Mouse (Mus musculus) left cerebral cortex, postnatal 4 days (tissue): ENCODE measurements at regions not wholly inside any gene's neighbourhood (a gene's known extent, or its start where the extent isn't known, plus 50 kb on each side); places are given as distances from the start of the nearest gene placed in this dataset.

Experiments used
- DNase-seq: peaks from one replicate; pipeline ENCODE4 v3.0.0-alpha.2; 2022
- intact Hi-C: fragments of 180-260 bp; cut with DNase I; formaldehyde crosslinking; loops from one replicate; pipeline ENCODE4 v1.15.1; 2025

DNA sequence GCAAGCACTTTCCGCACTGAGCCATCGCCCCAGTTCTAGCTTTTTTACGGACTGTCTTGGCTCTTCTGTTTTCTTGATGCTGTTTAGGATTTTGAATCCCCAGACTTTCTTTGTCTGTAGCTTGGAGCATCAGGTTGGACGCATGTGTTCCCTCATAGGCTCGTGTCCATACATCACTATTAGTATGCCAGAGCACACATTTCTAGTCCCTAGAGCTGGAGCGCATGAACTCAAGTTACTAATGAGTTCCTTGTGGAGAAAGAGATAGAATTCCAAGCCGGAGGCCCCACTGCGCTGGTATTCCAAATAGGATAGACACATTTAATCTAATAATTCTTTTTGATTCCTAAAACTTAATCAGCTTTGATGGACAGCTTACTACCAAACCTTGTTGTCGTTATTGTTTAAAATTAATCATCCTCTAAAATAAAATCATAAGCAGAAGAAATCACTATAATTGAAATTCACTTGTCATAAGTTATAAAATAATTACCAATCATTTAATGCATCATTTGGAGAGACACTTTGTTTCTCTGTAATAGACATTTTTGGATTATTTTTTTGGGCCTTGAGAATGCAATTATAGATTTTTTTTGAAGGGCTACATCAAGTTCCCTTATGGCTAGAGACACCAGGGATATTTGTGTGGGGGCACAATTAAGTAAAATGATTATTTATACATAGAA, 74.5 kb upstream of the Sash1 start:
- intact Hi-C loops = no loop called here

DNA sequence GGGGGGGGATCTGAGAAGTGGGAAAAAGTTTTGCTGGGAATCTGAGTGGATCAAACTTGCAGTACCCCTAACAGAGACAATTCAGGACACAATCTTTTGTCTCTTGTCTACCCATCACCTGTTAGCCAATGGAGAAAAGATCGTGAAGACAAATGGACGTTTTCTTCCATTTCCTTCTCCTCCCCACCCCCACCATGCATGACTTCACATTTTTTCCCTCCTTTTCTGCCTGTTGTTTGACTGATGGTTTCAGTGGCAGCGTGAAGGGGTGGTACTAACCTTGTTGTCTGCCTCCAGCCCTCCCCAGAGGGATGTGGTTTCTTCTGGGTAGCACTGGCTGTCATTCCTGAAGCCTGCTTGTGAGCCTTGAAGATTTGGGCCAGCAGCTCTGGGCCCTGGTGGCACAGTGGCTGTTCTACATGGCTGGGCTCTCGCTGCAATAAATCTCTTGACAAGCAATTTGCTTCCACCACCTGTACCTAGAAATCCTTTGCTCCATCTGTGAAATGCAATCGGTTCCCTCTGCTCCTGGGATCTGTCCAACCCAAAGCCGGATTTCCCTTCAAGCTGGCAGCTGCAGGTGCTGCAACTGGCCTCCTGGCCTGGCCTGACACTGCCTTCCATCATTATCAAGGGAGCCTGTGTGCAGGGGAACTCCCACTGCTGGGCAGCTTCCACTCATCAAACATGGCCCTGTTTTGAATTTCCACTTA, 69.8 kb upstream of the Sash1 start:
- DNase-seq = peak; percentile 63
- intact Hi-C loops = no loop called here

More for the DNA sequence above, 74.5 kb upstream of the Sash1 start:
- no peak for DNase-seq

DNA sequence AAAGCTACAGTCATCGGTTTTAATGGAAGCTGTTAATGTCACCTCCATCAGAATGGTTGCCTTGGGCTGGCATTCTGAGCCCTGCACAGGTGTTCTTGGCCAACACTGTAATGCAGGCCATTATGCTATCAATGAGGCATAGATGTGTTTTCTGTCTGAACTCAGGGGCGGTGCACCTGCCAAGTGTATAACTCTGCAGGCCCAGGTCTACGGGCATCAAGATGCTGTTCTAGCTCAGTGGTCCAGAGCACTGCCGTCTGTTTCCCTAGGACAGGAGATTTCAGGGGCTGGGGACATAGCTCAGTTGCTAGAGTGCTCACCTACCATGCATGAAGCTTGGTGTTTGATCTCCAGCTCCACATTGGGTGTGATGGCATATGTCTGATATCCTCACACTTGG, 68.1 kb upstream of the Sash1 start:
- DNase-seq = no peak
- intact Hi-C loops = no loop called here

GRCm38 (mm10) chr10:8952922-8953321, 67.1 kb upstream of the Sash1 start:
- DNase-seq = no peak
- intact Hi-C loops = no loop called here

DNA sequence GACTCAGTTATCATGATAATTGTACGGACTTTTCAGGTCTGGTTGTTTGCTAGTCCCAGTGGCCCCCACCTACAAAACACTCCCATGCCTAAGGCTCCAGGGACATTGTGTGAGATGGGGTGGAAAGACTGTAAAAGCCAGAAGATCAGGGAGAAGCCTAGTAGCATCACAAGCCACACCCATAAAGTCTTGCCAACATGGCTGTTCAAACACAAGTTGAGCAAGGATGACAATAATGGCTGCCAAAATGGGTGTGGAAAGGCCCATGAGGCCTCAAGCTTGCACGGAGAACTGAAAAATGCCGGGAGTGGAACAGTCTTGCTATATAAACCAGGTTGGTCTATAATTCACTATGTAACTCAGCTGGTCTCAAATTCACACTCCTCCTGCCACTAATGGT, 66.1 kb upstream of the Sash1 start:
- intact Hi-C loops = no loop called here
- DNase-seq = no peak

DNA sequence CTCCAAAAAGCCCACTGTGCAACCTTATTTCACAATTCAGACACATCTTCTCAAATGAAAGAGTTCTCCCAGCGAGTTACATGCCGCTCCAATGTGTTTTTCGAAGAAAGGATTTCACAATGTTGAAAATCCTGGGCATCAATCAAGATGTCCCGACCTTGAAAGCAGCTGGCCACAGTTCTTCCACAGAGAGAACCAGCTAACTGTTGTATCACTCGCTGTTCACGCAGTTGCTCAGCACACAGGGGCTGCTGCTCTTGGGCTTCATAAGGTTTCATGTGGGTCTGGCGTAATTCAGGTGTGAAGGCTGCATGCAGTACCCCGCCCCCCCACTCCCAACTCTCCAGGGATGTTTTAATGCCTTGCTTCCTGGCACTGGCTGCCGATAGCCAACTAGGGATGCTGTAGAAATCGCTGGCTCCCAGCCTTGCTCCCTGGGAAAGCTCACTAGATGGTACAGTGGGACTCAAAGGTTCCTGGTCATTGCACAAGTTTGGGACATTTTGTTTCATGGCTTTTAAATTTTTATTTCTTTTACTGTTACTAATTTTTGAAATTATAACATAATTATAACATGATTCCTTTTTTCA, 65.5 kb upstream of the Sash1 start:
- intact Hi-C loops = no loop called here
- no peak for DNase-seq

- intact Hi-C loops = no loop called here
- DNase-seq = no peak
Measured at GRCm38 (mm10) chr10:8948227-8948626, 62.4 kb upstream of the Sash1 start.

GRCm38 (mm10) chr10:8945195-8945751, 59.4 kb upstream of the Sash1 start:
- intact Hi-C loops = no loop called here
- no peak for DNase-seq

DNA sequence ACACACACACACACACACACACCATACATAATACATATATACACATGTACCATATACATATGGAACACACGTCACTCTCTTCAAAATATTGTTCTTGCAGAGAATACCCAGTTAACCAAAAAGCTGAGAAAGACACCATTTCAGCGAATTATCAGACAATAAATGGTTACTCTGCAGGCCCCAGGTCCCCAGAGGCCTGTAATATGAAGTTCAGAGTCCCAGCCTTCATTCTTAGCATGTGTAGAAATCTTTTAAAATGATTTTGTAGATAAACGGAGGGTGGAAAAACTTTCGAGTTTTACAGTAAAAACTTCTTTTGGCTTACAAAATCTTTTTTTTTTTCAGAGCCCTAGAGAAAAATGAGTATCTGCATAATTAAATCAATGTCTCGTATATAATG, 58.7 kb upstream of the Sash1 start:
- no peak for DNase-seq
- intact Hi-C loops = no loop called here

GRCm38 (mm10) chr10:8943698-8944097, 57.8 kb upstream of the Sash1 start:
- intact Hi-C loops = no loop called here
- DNase-seq = no peak

- no peak for DNase-seq
- intact Hi-C loops = no loop called here
Measured at GRCm38 (mm10) chr10:8942967-8943471, 57.1 kb upstream of the Sash1 start.

GRCm38 (mm10) chr10:8936369-8936768, 50.5 kb upstream of the Sash1 start:
- DNase-seq = no peak
- intact Hi-C loops = no loop called here
